24 mouse cellular contexts compared by ENCODE assay signal in genomic region chr9:49295101-49295500, GRCm38 (mm10). TPM values are rescaled to one million over a fixed set of nuclear protein-coding genes. Genes with fewer than 3 reads are reported as not detected.
"Had no signal": no experiment of that assay in that cellular context is flagged by ENCODE, and none has a peak within 500 bp of the region (broad histone marks: within the 10 kb centered on the region; RNA-seq: fewer than 3 reads in every experiment).

No protein-coding gene starts in this region.

- H3K9ac ChIP-seq: liver, embryonic 13.5 days; midbrain, embryonic 12.5 days; neural tube, embryonic 12.5 days; neural tube, embryonic 15.5 days had no signal

- H3K9me3 ChIP-seq: liver, embryonic 13.5 days; midbrain, embryonic 12.5 days; neural tube, embryonic 12.5 days; neural tube, embryonic 15.5 days had no signal

- H3K4me2 ChIP-seq: liver, embryonic 13.5 days; midbrain, embryonic 12.5 days; neural tube, embryonic 12.5 days; neural tube, embryonic 15.5 days had no signal

- H3K27ac ChIP-seq: liver, embryonic 13.5 days; midbrain, embryonic 12.5 days; neural tube, embryonic 12.5 days; neural tube, embryonic 15.5 days; stomach, postnatal 0 days had no signal

- H3K4me1 ChIP-seq: liver, embryonic 13.5 days; midbrain, embryonic 12.5 days; neural tube, embryonic 12.5 days; neural tube, embryonic 15.5 days had no signal

- H3K4me3 ChIP-seq: liver, embryonic 13.5 days; midbrain, embryonic 12.5 days; neural tube, embryonic 12.5 days; neural tube, embryonic 15.5 days had no signal

- DNase-seq: kidney, adult 18-20 months; kidney, adult 9 months; kidney, postnatal 14 days; kidney, postnatal 4 days; liver, embryonic 13.5 days; lung, adult 2 months; lung, postnatal 14 days; lung, postnatal 4 days; right cerebral cortex, postnatal 14 days; right cerebral cortex, postnatal 4 days; thymus, adult 2 months; thymus, postnatal 14 days; thymus, postnatal 4 days had no signal

- H3K27me3 ChIP-seq: liver, embryonic 13.5 days; midbrain, embryonic 12.5 days; neural tube, embryonic 12.5 days; neural tube, embryonic 15.5 days had no signal

- H3K36me3 ChIP-seq: liver, embryonic 13.5 days; midbrain, embryonic 12.5 days; neural tube, embryonic 12.5 days; neural tube, embryonic 15.5 days had no signal

RNA-seq across cellular contexts. Expression of gene Gm4894, which starts 44.8 kb away (rescaled TPM):
- polyA plus RNA-seq: kidney, embryonic 16.5 days; limb, embryonic 11.5 days; limb, embryonic 14.5 days; liver, adult 2 months; liver, embryonic 13.5 days; liver, embryonic 16.5 days; lung, adult 2 months; lung, embryonic 16.5 days; midbrain, embryonic 12.5 days; neural tube, embryonic 12.5 days; neural tube, embryonic 15.5 days; stomach, embryonic 14.5 days; stomach, postnatal 0 days had no signal

RNA-seq across cellular contexts. Expression of gene Drd2, which starts 45.3 kb away (rescaled TPM):
- polyA plus RNA-seq: limb, embryonic 11.5 days; liver, adult 2 months; liver, embryonic 13.5 days; liver, embryonic 16.5 days; stomach, embryonic 14.5 days; stomach, postnatal 0 days had no signal
